Mouse (Mus musculus) spleen, adult 2 months (tissue): ENCODE data around the gene Zc3hav1l.

Source experiments
- CTCF ChIP-seq: fragments of 200-500 bp; IDR thresholded peaks from 2 replicates; pipeline ENCODE4 v1.5.1; 2011; ENCODE audit warnings: mild to moderate bottlenecking, inconsistent platforms; ENCODE audit not compliant: insufficient read depth, insufficient read length, insufficient replicate concordance; ENCODE audit errors: extremely low read depth
- POLR2A ChIP-seq: fragments of 200-500 bp; IDR thresholded peaks from 2 replicates; pipeline ENCODE4 v1.6.1; 2011; ENCODE audit warnings: low read depth, low read length, inconsistent platforms

DNA sequence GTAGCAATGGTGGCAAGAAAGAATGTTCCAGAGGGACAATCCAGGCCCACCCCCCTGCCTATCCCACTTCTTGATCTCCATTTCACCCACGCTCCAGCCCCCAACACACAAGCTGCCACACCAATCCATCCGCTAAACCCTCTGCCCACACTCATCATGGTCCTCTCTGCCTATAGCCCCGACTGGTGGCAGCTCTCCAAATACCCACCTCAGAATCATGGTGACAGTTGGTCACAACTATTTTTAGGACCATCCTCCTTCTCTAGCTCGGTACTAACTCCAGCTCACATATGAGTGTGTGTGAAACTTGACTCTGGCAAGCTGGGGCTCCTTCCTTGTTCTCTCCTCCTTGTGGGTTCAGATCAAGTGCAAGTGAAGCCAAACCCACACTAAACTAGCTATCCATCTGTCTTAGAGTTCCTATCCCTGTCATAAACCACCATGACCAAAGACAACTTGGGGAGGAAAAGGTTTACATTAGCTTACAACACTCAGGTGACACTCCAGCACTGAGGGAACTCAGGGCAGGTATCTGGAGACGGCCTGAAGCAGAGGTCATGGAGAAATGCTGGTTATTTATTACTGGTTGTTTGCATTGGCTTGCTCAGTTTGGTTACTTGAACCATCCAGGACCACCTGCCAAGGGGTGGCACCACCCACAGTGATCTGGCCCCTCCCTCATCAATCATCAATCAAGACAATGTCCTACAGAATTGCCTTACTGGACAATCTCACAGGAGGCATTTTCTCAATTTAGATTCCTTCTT is 35.5 kb downstream of the Zc3hav1l start:
- TF ChIP-seq CTCF (no peak), POLR2A (no peak)
